Mouse (Mus musculus) spleen, adult 2 months (tissue): ENCODE data around the gene Trmt112.

Experiments
- CTCF ChIP-seq: fragments of 200-500 bp; IDR thresholded peaks from 2 replicates; pipeline ENCODE4 v1.5.1; 2011; ENCODE audit warnings: mild to moderate bottlenecking, inconsistent platforms; ENCODE audit not compliant: insufficient read depth, insufficient read length, insufficient replicate concordance; ENCODE audit errors: extremely low read depth
- POLR2A ChIP-seq: fragments of 200-500 bp; IDR thresholded peaks from 2 replicates; pipeline ENCODE4 v1.6.1; 2011; ENCODE audit warnings: low read depth, low read length, inconsistent platforms

GRCm38 (mm10) chr19:6942249-6942691, 32.8 kb downstream of the Trmt112 start, which contains the start of gene Gpr137:
- TF ChIP-seq POLR2A, result peak; percentile 47; the same call in 1 of the 2 replicates
- TF ChIP-seq CTCF, result no peak
